Mouse (Mus musculus): ENCODE results near the gene 2410131K14Rik. TPM values are rescaled to one million over a fixed set of nuclear protein-coding genes. Genes with fewer than 3 reads are reported as not detected.

Gene 2410131K14Rik
- polyA plus RNA-seq, 1 experiment from 2014 or later: 1.6 TPM

DNA sequence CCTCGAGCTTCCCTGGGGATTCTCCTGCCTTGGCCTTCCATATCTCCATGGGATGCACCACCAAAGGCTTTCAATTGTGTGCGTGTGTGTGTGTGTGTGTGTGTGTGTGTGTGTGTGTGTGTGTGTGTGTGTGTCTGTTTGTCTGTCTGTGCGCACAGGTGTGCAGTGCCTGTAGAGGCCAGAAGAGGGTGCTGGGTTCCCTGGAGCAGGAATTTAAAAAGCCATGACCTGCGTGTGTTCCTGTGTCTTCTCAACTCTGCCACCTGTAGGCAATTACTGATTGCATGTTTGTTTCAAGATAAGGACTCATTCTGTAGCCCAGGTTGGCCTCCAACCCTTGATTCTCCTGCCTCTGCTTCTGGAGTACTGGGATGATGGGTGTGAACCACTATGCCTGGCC is 46.4 kb downstream of the 2410131K14Rik start:
- Histone ChIP-seq H3K36me3 (no peaks in the 10 kb centered on the region), H3K9ac (no peak overlapping the region), H3K4me2 (no peak overlapping the region), H3K27me3 (no peaks in the 10 kb centered on the region), H3K4me3 (replicated peaks) (no peak overlapping the region), H3K27ac (no peak overlapping the region), H3K4me1 (replicated peaks) (peaks cover 11% of the 10 kb centered on the region), H3K9me3 (replicated peaks) (no peaks in the 10 kb centered on the region)
- 73% methylated on average over 4 of the region's 4 CpGs for WGBS (ENCODE audit: insufficient replicate concordance)
- DNase-seq (no peak), ATAC-seq (ENCODE audit: low read depth) (no peak)

- H3K4me2 ChIP-seq: no peak overlapping the region
- no peaks in the 10 kb centered on the region for H3K27me3 ChIP-seq
- peaks cover 11% of the 10 kb centered on the region for H3K4me1 ChIP-seq (replicated peaks)
- H3K36me3 ChIP-seq: no peaks in the 10 kb centered on the region
- no peak overlapping the region for H3K27ac ChIP-seq
- no peak overlapping the region for H3K9ac ChIP-seq
- H3K9me3 ChIP-seq (replicated peaks): no peaks in the 10 kb centered on the region
- ATAC-seq (ENCODE audit: low read depth): no peak
- no peak overlapping the region for H3K4me3 ChIP-seq (replicated peaks)
- WGBS (ENCODE audit: insufficient replicate concordance): 56% methylated on average over 4 of the region's 4 CpGs
- DNase-seq: no peak
These were observed 47.4 kb downstream of the 2410131K14Rik start for GRCm38 (mm10) chr5:118292476-118292875.

DNA sequence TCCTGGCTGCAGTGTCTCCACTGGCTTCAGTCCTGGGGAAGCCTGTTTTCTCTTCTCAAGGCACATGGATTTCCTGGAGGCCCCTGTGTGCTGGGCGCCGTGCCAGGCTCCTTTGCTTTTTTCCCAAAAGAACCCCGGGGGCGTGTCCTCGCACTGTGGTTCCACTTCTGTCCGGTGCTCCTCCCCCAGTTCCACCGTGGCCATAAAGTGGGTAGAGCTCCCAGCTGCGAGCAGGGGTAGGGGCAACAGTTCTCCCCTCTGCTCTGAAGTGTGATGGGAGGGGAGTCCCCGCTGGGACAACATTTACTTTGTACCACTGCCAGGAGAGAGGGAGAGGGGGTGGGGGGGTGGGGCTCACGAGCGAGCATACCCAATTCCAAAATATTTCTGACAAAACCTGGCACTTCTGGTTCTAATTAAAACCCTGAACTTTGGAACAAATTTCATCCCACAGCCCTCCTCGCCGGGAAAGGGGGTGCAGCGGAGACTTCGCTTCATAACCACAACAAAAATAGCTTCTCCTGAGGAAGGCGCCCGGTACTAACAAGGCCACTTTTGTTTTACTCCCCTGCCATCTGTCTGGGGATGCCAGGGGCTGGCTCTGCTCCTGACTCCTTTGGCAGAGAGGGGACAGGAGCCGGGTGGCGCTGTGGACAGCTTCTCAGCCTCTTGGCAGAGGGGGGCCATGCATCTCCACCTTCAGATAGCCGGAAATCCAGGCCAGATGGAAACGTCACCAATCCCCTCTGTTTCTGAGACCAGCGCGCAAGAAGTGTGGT is 49.2 kb downstream of the 2410131K14Rik start:
- no peak overlapping the region for H3K9ac ChIP-seq
- no peak overlapping the region for H3K4me3 ChIP-seq (replicated peaks)
- H3K4me2 ChIP-seq: 0 out of 2 replicates have a peak overlapping the region, but pooled peaks have one; percentile 12
- no peaks in the 10 kb centered on the region for H3K27me3 ChIP-seq
- peak; percentile 13 for DNase-seq
- H3K27ac ChIP-seq: peak overlapping the region; percentile 72
- ATAC-seq (ENCODE audit: low read depth): peak; percentile 80
- H3K4me1 ChIP-seq (replicated peaks): peaks cover 11% of the 10 kb centered on the region
- WGBS (ENCODE audit: insufficient replicate concordance): 42% methylated on average over 23 of the region's 23 CpGs
- no peaks in the 10 kb centered on the region for H3K36me3 ChIP-seq
- H3K9me3 ChIP-seq (replicated peaks): no peaks in the 10 kb centered on the region

DNA sequence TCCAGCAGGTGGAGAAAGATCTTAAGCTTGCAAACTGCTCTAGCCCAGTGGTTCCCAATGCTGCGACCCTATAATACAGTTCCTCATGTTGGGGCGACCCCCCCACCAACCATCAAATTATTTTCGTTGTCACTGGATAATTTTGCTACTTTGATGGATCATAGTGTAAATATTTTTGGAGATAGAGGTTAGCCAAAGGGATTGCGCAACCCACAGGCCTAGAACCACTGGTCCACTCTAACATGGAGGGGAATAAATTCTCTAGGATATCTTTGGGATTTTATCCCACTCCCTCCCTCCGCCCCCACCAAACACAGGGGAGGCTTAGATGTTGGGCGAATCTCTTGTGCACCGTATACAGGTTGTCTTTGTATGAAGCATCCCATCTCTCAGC is 49.8 kb downstream of the 2410131K14Rik start:
- Histone ChIP-seq H3K4me2 (no peak overlapping the region), H3K9me3 (replicated peaks) (no peaks in the 10 kb centered on the region), H3K36me3 (no peaks in the 10 kb centered on the region), H3K27ac (peak overlapping the region; percentile 72; the same call in 1 of the 2 replicates), H3K9ac (no peak overlapping the region), H3K4me3 (replicated peaks) (no peak overlapping the region), H3K27me3 (no peaks in the 10 kb centered on the region), H3K4me1 (replicated peaks) (peaks cover 11% of the 10 kb centered on the region)
- DNase-seq: no peak
- no peak for ATAC-seq (ENCODE audit: low read depth)
- whole genome bisulfite sequencing (ENCODE audit: insufficient replicate concordance): 65% methylated on average over 7 of the region's 7 CpGs

GRCm38 (mm10) chr5:118297338-118297746 is 52.3 kb downstream of the 2410131K14Rik start:
- Histone ChIP-seq H3K9ac (no peak overlapping the region), H3K9me3 (replicated peaks) (no peaks in the 10 kb centered on the region), H3K36me3 (no peaks in the 10 kb centered on the region), H3K4me2 (no peak overlapping the region), H3K27ac (no peak overlapping the region), H3K4me1 (replicated peaks) (peaks cover 11% of the 10 kb centered on the region), H3K4me3 (replicated peaks) (no peak overlapping the region), H3K27me3 (no peaks in the 10 kb centered on the region)
- DNase-seq: no peak
- WGBS (ENCODE audit: insufficient replicate concordance): 51% methylated on average over 12 of the region's 12 CpGs
- ATAC-seq (ENCODE audit: low read depth): no peak

DNA sequence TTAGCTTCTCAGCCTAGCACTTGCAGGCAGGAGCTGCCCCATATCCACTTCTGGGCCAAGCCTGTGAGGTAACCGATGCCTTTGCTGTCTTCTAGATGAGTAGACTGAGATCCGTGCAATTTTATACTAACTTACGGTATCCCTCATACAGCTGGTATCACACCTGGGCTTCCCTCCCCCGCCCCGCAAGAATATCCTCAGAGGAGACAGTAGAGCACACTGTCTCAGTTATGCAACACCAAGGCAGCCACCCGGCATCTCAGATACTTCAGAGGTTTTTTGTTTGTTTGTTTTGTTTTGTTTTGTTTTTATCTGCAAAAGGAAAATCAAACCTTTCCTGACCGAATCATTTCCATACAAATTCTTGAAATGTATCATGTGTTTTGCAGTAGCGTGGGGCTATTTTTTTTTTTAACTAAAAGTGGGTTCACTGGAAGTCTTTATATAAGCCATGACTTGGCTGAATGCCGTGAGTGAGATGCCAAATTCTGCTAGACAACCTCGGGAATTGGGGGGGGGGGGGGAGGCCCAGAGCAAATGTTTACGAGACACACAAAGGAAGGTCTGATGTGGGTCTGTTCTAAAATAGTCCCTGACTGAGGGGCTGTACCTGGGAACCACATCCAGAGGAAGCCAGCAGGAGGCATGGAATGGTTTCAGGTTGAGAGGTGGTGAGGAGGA is 54.8 kb downstream of the 2410131K14Rik start:
- DNase-seq (no peak), ATAC-seq (ENCODE audit: low read depth) (no peak)
- Histone ChIP-seq H3K4me1 (replicated peaks) (peaks cover 10% of the 10 kb centered on the region), H3K4me3 (replicated peaks) (no peak overlapping the region), H3K9me3 (replicated peaks) (no peaks in the 10 kb centered on the region), H3K36me3 (no peaks in the 10 kb centered on the region), H3K9ac (no peak overlapping the region), H3K4me2 (no peak overlapping the region), H3K27ac (no peak overlapping the region), H3K27me3 (no peaks in the 10 kb centered on the region)
- WGBS (ENCODE audit: insufficient replicate concordance): 70% methylated on average over 11 of the region's 11 CpGs

DNA sequence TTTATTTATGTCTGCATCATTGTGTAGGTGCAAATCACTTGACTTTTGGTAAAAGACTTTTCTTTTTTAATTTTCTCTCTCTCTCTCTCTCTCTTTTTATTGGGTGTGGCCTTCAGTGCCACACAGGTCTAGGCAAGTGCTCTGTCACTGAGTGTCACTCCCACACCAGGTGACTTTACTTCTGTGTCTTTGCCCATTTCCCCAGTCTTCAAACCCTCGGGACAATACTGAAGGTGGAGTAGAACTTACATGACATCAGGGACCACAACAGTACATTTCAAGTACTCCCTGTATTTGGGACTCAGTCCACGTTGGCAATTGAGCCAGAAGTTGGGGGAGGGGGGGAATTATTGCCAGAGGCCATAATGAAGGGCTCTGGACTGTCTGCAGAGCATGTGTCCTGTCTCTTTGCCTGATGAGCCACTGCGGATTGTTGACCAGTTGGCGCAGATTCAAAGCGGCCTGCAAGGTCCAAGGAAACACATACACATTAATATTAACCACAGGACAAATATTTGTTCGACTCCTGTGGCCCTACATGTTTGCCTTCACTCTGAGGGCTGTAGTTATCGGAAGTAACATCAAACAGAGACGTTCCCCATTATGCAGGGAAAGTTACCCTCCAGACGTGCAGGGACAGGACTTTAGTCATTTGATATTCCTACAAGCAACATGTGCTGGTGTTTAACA is 57.6 kb downstream of the 2410131K14Rik start:
- DNase-seq (peak; percentile 5), ATAC-seq (ENCODE audit: low read depth) (peak; percentile 85)
- Histone ChIP-seq H3K36me3 (no peaks in the 10 kb centered on the region), H3K9me3 (replicated peaks) (no peaks in the 10 kb centered on the region), H3K4me1 (replicated peaks) (peaks cover 7% of the 10 kb centered on the region), H3K27me3 (no peaks in the 10 kb centered on the region), H3K9ac (no peak overlapping the region), H3K27ac (peak overlapping the region; percentile 51; the same call in 1 of the 2 replicates), H3K4me2 (no peak overlapping the region), H3K4me3 (replicated peaks) (no peak overlapping the region)
- 53% methylated on average over 9 of the region's 9 CpGs for WGBS (ENCODE audit: insufficient replicate concordance)

DNA sequence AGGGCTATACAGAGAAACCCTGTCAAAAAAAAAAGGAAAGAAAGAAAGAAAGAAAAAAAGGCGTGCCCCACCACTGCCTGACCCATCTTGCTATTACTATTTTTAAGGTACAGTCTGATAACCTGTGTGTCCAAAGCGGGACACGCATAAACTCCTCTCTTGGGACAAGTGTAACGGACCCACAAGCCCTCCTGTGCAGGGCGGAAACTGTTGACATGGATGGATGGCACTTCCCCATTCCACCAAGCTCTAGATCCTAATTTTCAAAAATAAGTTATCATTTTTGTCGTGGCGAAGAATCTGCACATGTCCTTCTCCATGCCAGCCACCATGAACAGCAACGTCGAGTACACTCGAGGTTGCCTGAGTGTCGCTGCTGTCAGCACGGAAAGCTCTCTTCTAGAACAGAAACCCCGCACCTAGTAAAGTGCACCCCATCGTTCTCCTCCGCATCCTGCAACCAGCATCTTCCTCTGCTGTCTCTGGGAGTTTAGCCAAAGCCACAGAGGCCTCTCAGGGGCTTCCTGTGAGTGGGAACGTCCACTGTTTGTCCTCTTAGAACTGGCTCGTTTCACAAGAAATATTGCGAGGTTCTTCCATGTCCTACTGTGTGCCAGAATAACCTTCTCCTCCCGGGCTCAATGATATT is 60.1 kb downstream of the 2410131K14Rik start:
- Histone ChIP-seq H3K4me3 (replicated peaks) (no peak overlapping the region), H3K27ac (no peak overlapping the region), H3K27me3 (no peaks in the 10 kb centered on the region), H3K36me3 (no peaks in the 10 kb centered on the region), H3K9ac (no peak overlapping the region), H3K4me2 (no peak overlapping the region), H3K4me1 (replicated peaks) (peaks cover 7% of the 10 kb centered on the region), H3K9me3 (replicated peaks) (no peaks in the 10 kb centered on the region)
- 46% methylated on average over 19 of the region's 19 CpGs for WGBS (ENCODE audit: insufficient replicate concordance)
- ATAC-seq (ENCODE audit: low read depth) (no peak), DNase-seq (no peak)

DNA sequence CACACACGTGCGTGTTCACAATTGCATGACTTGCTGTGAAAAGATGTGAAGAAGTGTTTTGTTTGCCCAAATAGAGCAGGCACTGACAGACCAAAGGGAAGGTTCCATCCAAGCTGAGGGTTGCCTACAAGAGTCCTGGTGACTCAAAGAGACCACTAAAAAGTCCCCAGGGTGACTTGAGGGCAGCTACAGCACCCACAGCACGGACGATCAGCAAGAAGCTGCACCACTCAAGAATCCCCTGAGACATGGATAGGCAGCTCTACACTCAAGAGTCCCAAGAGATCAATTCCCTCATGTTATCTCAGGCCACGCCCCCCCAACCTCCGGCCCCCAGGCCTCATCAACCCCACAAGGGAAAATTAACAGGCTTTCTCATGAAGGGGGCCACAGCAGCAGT is 65.4 kb downstream of the 2410131K14Rik start:
- H3K4me3 ChIP-seq (replicated peaks): no peak overlapping the region
- H3K27ac ChIP-seq: no peak overlapping the region
- 58% methylated on average over 6 of the region's 6 CpGs for WGBS (ENCODE audit: insufficient replicate concordance)
- no peaks in the 10 kb centered on the region for H3K36me3 ChIP-seq
- no peaks in the 10 kb centered on the region for H3K27me3 ChIP-seq
- H3K9ac ChIP-seq: no peak overlapping the region
- no peak for ATAC-seq (ENCODE audit: low read depth)
- H3K4me2 ChIP-seq: no peak overlapping the region
- no peaks in the 10 kb centered on the region for H3K9me3 ChIP-seq (replicated peaks)
- H3K4me1 ChIP-seq (replicated peaks): no peaks in the 10 kb centered on the region
- DNase-seq: no peak

DNA sequence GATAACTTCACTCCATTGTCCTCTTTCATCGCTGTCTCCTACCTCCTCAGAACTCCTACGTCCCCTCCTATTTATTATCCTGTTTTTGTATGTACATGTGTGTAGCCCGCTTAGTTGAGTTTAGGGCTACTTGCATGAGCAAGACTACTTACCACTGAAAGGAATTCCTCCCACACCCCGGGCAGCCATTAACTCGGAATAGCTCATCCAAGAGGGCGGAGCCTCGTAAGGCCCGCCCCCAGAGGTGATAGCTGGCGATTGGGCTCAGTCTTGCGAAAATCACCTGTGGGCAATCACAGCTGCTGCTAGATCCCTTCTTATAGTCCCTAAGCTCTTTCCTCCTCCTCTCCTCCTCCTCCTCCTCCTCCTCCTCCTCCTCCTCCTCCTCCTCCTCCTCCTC is 66.2 kb downstream of the 2410131K14Rik start:
- Histone ChIP-seq H3K9me3 (replicated peaks) (no peaks in the 10 kb centered on the region), H3K4me2 (no peak overlapping the region), H3K27me3 (no peaks in the 10 kb centered on the region), H3K27ac (no peak overlapping the region), H3K4me1 (replicated peaks) (no peaks in the 10 kb centered on the region), H3K4me3 (replicated peaks) (no peak overlapping the region), H3K36me3 (no peaks in the 10 kb centered on the region), H3K9ac (no peak overlapping the region)
- no peak for DNase-seq
- WGBS (ENCODE audit: insufficient replicate concordance): 45% methylated on average over 10 of the region's 10 CpGs
- no peak for ATAC-seq (ENCODE audit: low read depth)

GRCm38 (mm10) chr5:118313766-118314165 is 68.7 kb downstream of the 2410131K14Rik start:
- no peak overlapping the region for H3K4me3 ChIP-seq (replicated peaks)
- 64% methylated on average over 6 of the region's 6 CpGs for WGBS (ENCODE audit: insufficient replicate concordance)
- ATAC-seq (ENCODE audit: low read depth): no peak

More at GRCm38 (mm10) chr5:118313766-118314165, 68.7 kb downstream of the 2410131K14Rik start:
- Histone ChIP-seq H3K36me3 (no peaks in the 10 kb centered on the region), H3K9me3 (replicated peaks) (no peaks in the 10 kb centered on the region), H3K27ac (no peak overlapping the region), H3K27me3 (peaks cover under 1% of the 10 kb centered on the region), H3K4me2 (no peak overlapping the region), H3K9ac (no peak overlapping the region), H3K4me1 (replicated peaks) (no peaks in the 10 kb centered on the region)
- no peak for DNase-seq

Data from liver, embryonic 13.5 days (tissue).